Mouse (Mus musculus) C2C12 (cell line): ENCODE results near the gene Sgta. TPM values are rescaled to one million over a fixed set of nuclear protein-coding genes. Genes with fewer than 3 reads are reported as not detected.

Experiments
- H3K27me3 ChIP-seq: one replicate; pipeline ENCODE4 v1.6.1; 2011; ENCODE audit not compliant: control insufficient read depth, insufficient read depth, insufficient read length
- H3K36me3 ChIP-seq: one replicate; pipeline ENCODE4 v1.6.1; 2011; ENCODE audit not compliant: control insufficient read depth, insufficient read depth
- H3K4me3 ChIP-seq: one replicate; pipeline ENCODE4 v1.5.1; 2011; ENCODE audit warnings: mild to moderate bottlenecking, control low read depth; ENCODE audit not compliant: poor library complexity, insufficient read depth, severe bottlenecking
- H3K79me2 ChIP-seq: one replicate; pipeline ENCODE4 v1.6.1; 2011; ENCODE audit not compliant: control insufficient read depth, insufficient read depth
- H3K79me3 ChIP-seq: one replicate; pipeline ENCODE4 v1.6.1; 2011; ENCODE audit warnings: low read depth, control low read depth
- H3ac ChIP-seq: one replicate; pipeline ENCODE3; 2011; ENCODE audit warnings: low read depth; ENCODE audit not compliant: control insufficient read depth, insufficient read length
- CEBPB ChIP-seq: IDR thresholded peaks from one replicate; pipeline ENCODE4 v1.6.1; 2011; ENCODE audit warnings: low read depth, mild to moderate bottlenecking, control low read depth, moderate library complexity
- CTCF ChIP-seq: IDR thresholded peaks from one replicate; pipeline ENCODE4 v1.5.1; 2011; ENCODE audit not compliant: control insufficient read depth, insufficient read depth, insufficient read length
- FOSL1 ChIP-seq: IDR thresholded peaks from one replicate; pipeline ENCODE4 v1.8.0; 2011; ENCODE audit warnings: mild to moderate bottlenecking, low read length; ENCODE audit not compliant: poor library complexity, insufficient read depth, severe bottlenecking
- MAX ChIP-seq: IDR thresholded peaks from one replicate; pipeline ENCODE4 v1.6.1; 2011; ENCODE audit warnings: mild to moderate bottlenecking, control low read depth
- MYOD1 ChIP-seq: IDR thresholded peaks from one replicate; pipeline ENCODE4 v1.6.1; 2011; ENCODE audit warnings: low read depth; ENCODE audit not compliant: control insufficient read depth, insufficient read length
- MYOG ChIP-seq: IDR thresholded peaks from one replicate; pipeline ENCODE4 v1.6.1; 2011; ENCODE audit not compliant: control insufficient read depth, insufficient read length; ENCODE audit errors: extremely low read depth
- USF1 ChIP-seq: IDR thresholded peaks from one replicate; pipeline ENCODE4 v1.6.1; 2011; ENCODE audit warnings: low read depth, mild to moderate bottlenecking, control low read depth, moderate library complexity
- polyA plus RNA-seq: library from polyadenylated mRNA; unstranded; fragments of >200 nt; fragmentation: generic; extraction: Trizol; gene quantifications from one replicate; pipeline ENCODE4 v1.2.1, GENCODE M21; 2012; ENCODE audit warnings: missing spikeins

Gene Sgta
- polyA plus RNA-seq, 1 experiment: 154 TPM

- H3K4me3 ChIP-seq: no peak overlapping the region
Measured at GRCm38 (mm10) chr10:81090621-81091020, 30.6 kb upstream of the Sgta start.

GRCm38 (mm10) chr10:81089216-81089615, 29.2 kb upstream of the Sgta start:
- Histone ChIP-seq H3K36me3 (no peaks in the 10 kb centered on the region), H3ac (no peak overlapping the region), H3K4me3 (no peak overlapping the region), H3K79me3 (no peaks in the 10 kb centered on the region), H3K27me3 (peaks cover 9% of the 10 kb centered on the region), H3K79me2 (no peaks in the 10 kb centered on the region)
- TF ChIP-seq CTCF (no peak), MYOD1 (no peak), MYOG (no peak), MAX (no peak), USF1 (no peak), FOSL1 (no peak), CEBPB (no peak)

More at GRCm38 (mm10) chr10:81090621-81091020, 30.6 kb upstream of the Sgta start:
- TF ChIP-seq CTCF: no peak
- TF ChIP-seq USF1: no peak
- no peak for TF ChIP-seq MYOG
- TF ChIP-seq MAX: no peak
- H3ac ChIP-seq: no peak overlapping the region
- H3K36me3 ChIP-seq: no peaks in the 10 kb centered on the region
- H3K79me3 ChIP-seq: no peaks in the 10 kb centered on the region
- no peaks in the 10 kb centered on the region for H3K79me2 ChIP-seq
- peaks cover 9% of the 10 kb centered on the region for H3K27me3 ChIP-seq

GRCm38 (mm10) chr10:81087021-81087420, 27.0 kb upstream of the Sgta start:
- Histone ChIP-seq H3K79me2 (no peaks in the 10 kb centered on the region), H3K36me3 (peaks cover 11% of the 10 kb centered on the region), H3K4me3 (no peak overlapping the region), H3K27me3 (no peaks in the 10 kb centered on the region), H3K79me3 (no peaks in the 10 kb centered on the region), H3ac (no peak overlapping the region)
- TF ChIP-seq MYOG: no peak
- peak; percentile 11 for TF ChIP-seq CTCF

GRCm38 (mm10) chr10:81082168-81082960, 22.4 kb upstream of the Sgta start:
- Histone ChIP-seq H3K27me3 (no peaks in the 10 kb centered on the region), H3K4me3 (no peak overlapping the region), H3K79me3 (no peaks in the 10 kb centered on the region), H3ac (no peak overlapping the region), H3K36me3 (peaks cover 38% of the 10 kb centered on the region), H3K79me2 (no peaks in the 10 kb centered on the region)
- TF ChIP-seq MAX: no peak
- TF ChIP-seq CTCF: peak; percentile 11
- no peak for TF ChIP-seq MYOG

- no peaks in the 10 kb centered on the region for H3K79me2 ChIP-seq
- peaks cover 50% of the 10 kb centered on the region for H3K36me3 ChIP-seq
- TF ChIP-seq CEBPB (no peak), MYOG (no peak), MAX (no peak)
- no peak overlapping the region for H3K4me3 ChIP-seq
- H3K27me3 ChIP-seq: no peaks in the 10 kb centered on the region
- no peak overlapping the region for H3ac ChIP-seq
- no peaks in the 10 kb centered on the region for H3K79me3 ChIP-seq
Measured at GRCm38 (mm10) chr10:81080008-81080655, 20.2 kb upstream of the Sgta start.

GRCm38 (mm10) chr10:81077916-81078315, 17.9 kb upstream of the Sgta start:
- H3ac ChIP-seq: no peak overlapping the region
- H3K27me3 ChIP-seq: no peaks in the 10 kb centered on the region
- TF ChIP-seq MAX (no peak), USF1 (no peak), MYOG (no peak), CEBPB (no peak), FOSL1 (no peak), MYOD1 (no peak), CTCF (no peak)
- H3K79me3 ChIP-seq: peaks cover 4% of the 10 kb centered on the region
- peaks cover 2% of the 10 kb centered on the region for H3K79me2 ChIP-seq
- H3K36me3 ChIP-seq: peaks cover 68% of the 10 kb centered on the region
- no peak overlapping the region for H3K4me3 ChIP-seq
